Mouse (Mus musculus) c-Kit-positive CD71-positive TER-119-positive erythroid progenitor cells, embryonic 14.5 days (primary cell): ENCODE measurements around the gene Atp6v1c2.
A peak's percentile ranks its signal among the peaks of the same experiment; 100 is the strongest.

Experiments
- DNase-seq: peaks from one replicate; pipeline ENCODE4 v3.0.0-alpha.2; 2013; ENCODE audit warnings: low spot score

Gene Atp6v1c2

GRCm38 (mm10) chr12:17256905-17257304 is 72.3 kb downstream of the Atp6v1c2 start:
- DNase-seq, result peak; percentile 36

GRCm38 (mm10) chr12:17255602-17256001 is 73.6 kb downstream of the Atp6v1c2 start:
- DNase-seq, result no peak

GRCm38 (mm10) chr12:17253069-17253468 is 76.1 kb downstream of the Atp6v1c2 start:
- peak; percentile 40 for DNase-seq

- DNase-seq, result no peak
Measured at GRCm38 (mm10) chr12:17250962-17251361, 78.2 kb downstream of the Atp6v1c2 start.

- DNase-seq, result no peak
Measured at GRCm38 (mm10) chr12:17242041-17242440, 87.1 kb downstream of the Atp6v1c2 start.

- no peak for DNase-seq
Measured at GRCm38 (mm10) chr12:17241614-17242013, 87.5 kb downstream of the Atp6v1c2 start.

GRCm38 (mm10) chr12:17241016-17241415 is 88.1 kb downstream of the Atp6v1c2 start:
- DNase-seq, result no peak

GRCm38 (mm10) chr12:17239428-17239688 is 89.8 kb downstream of the Atp6v1c2 start:
- DNase-seq, result no peak

GRCm38 (mm10) chr12:17238588-17239427 is 90.4 kb downstream of the Atp6v1c2 start:
- no peak for DNase-seq

GRCm38 (mm10) chr12:17235535-17236313 is 93.4 kb downstream of the Atp6v1c2 start:
- DNase-seq, result no peak
